Mouse (Mus musculus): ENCODE measurements around the gene Lsm12.

Gene Lsm12

GRCm38 (mm10) chr11:102216886-102217240, 31.8 kb upstream of the Lsm12 start:
- no peak for DNase-seq (ENCODE audit: low read depth, low spot score)

GRCm38 (mm10) chr11:102216056-102216885, 31.2 kb upstream of the Lsm12 start:
- no peak for DNase-seq (ENCODE audit: low read depth, low spot score)

- DNase-seq (ENCODE audit: low read depth, low spot score), result no peak
Observed at GRCm38 (mm10) chr11:102215511-102215910, 30.4 kb upstream of the Lsm12 start.

- DNase-seq (ENCODE audit: low read depth, low spot score), result no peak
Observed at GRCm38 (mm10) chr11:102214430-102215156, 29.5 kb upstream of the Lsm12 start.

- no peak for DNase-seq (ENCODE audit: low read depth, low spot score)
Observed at GRCm38 (mm10) chr11:102211936-102212341, 26.8 kb upstream of the Lsm12 start.

- DNase-seq (ENCODE audit: low read depth, low spot score), result no peak
Observed at GRCm38 (mm10) chr11:102211011-102211410, 25.9 kb upstream of the Lsm12 start.

- no peak for DNase-seq (ENCODE audit: low read depth, low spot score)
Observed at GRCm38 (mm10) chr11:102210185-102210584, 25.1 kb upstream of the Lsm12 start.

- no peak for DNase-seq (ENCODE audit: low read depth, low spot score)
Observed at GRCm38 (mm10) chr11:102209742-102210141, 24.6 kb upstream of the Lsm12 start.

GRCm38 (mm10) chr11:102208846-102209245, 23.8 kb upstream of the Lsm12 start:
- DNase-seq (ENCODE audit: low read depth, low spot score), result no peak

GRCm38 (mm10) chr11:102207825-102208777, 23.0 kb upstream of the Lsm12 start:
- no peak for DNase-seq (ENCODE audit: low read depth, low spot score)

- DNase-seq (ENCODE audit: low read depth, low spot score), result no peak
Observed at GRCm38 (mm10) chr11:102206481-102206880, 21.4 kb upstream of the Lsm12 start.

GRCm38 (mm10) chr11:102201408-102201821, 16.3 kb upstream of the Lsm12 start:
- no peak for DNase-seq (ENCODE audit: low read depth, low spot score)

- no peak for DNase-seq (ENCODE audit: low read depth, low spot score)
Observed at GRCm38 (mm10) chr11:102199856-102200255, 14.8 kb upstream of the Lsm12 start.

GRCm38 (mm10) chr11:102198245-102198644, 13.1 kb upstream of the Lsm12 start:
- DNase-seq (ENCODE audit: low read depth, low spot score), result no peak

- DNase-seq (ENCODE audit: low read depth, low spot score), result no peak
Observed at GRCm38 (mm10) chr11:102196018-102196797, 11.1 kb upstream of the Lsm12 start.

- DNase-seq (ENCODE audit: low read depth, low spot score), result no peak
Observed at GRCm38 (mm10) chr11:102193657-102194440, 8.8 kb upstream of the Lsm12 start.

GRCm38 (mm10) chr11:102190848-102191247, 5.8 kb upstream of the Lsm12 start:
- no peak for DNase-seq (ENCODE audit: low read depth, low spot score)

- DNase-seq (ENCODE audit: low read depth, low spot score), result peak; percentile 22
Observed at GRCm38 (mm10) chr11:102189461-102190436, 4.7 kb upstream of the Lsm12 start, which contains the start of gene G6pc3. Gene G6pc3, plus strand, starts transcription at chr11:102189620.

- no peak for DNase-seq (ENCODE audit: low read depth, low spot score)
Observed at GRCm38 (mm10) chr11:102188980-102189379, 3.9 kb upstream of the Lsm12 start.

Measured in c-Kit-negative CD71-positive TER-119-positive erythroid progenitor cells, embryonic 14.5 days (primary cell).